Mouse (Mus musculus): ENCODE measurements around the gene Camta1. TPM values are rescaled to one million over a fixed set of nuclear protein-coding genes. Genes with fewer than 3 reads are reported as not detected.

Gene Camta1
- total and polyA plus RNA-seq, 2 experiments from 2014 or later, result 127 to 145 TPM

- H3K9me3 ChIP-seq (ENCODE audit: low read length), result no peaks in the 10 kb centered on the region
- H3K4me2 ChIP-seq (ENCODE audit: low read depth, low read length), result no peak overlapping the region
- no peaks in the 10 kb centered on the region for H3K36me3 ChIP-seq (ENCODE audit: insufficient read depth, low read length)
- H3K4me1 ChIP-seq (ENCODE audit: insufficient read depth, low read length), result peaks cover 7% of the 10 kb centered on the region; the same call in 1 of the 2 replicates
- no peak overlapping the region for H3K27ac ChIP-seq
- TF ChIP-seq CTCF (IDR thresholded peaks at IDR 0.05; ENCODE audit: low read depth), result no peak
- ATAC-seq (no peak), DNase-seq (ENCODE audit: low spot score) (no peak)
- WGBS, result 77% methylated on average over 10 of the region's 10 CpGs
- H3K4me3 ChIP-seq (ENCODE audit: low read length), result no peak overlapping the region
- H3K9ac ChIP-seq (replicated peaks; ENCODE audit: low read length), result no peak overlapping the region
- H3K27me3 ChIP-seq (ENCODE audit: insufficient read depth, low read length), result no peaks in the 10 kb centered on the region
Observed at GRCm38 (mm10) chr4:151533451-151533850, 328.2 kb downstream of the Camta1 start.

GRCm38 (mm10) chr4:151528436-151528835 lies 333.2 kb downstream of the Camta1 start:
- no peak for DNase-seq (ENCODE audit: low spot score)

DNA sequence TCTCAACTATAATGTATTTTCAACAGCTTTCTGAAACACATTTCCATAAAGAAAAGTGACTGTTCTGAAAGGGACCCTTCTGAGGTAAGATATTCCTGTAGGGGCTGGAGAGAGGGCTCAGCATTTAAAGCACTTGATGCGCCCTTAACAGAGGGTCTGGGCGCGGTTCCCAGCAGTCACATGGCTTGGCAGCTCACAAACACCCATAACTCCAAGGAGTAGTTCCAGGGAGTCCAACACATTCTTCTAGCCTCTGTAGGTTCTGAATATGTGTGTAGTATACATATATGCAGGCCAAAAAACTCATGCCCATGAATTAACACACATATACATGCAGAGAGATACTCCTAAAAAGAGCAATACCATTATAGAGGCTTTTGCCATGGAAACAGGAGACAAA lies 333.9 kb downstream of the Camta1 start:
- ATAC-seq (no peak), DNase-seq (ENCODE audit: low spot score) (no peak)
- Histone ChIP-seq H3K9ac (replicated peaks; ENCODE audit: low read length) (no peak overlapping the region), H3K4me2 (ENCODE audit: low read depth, low read length) (no peak overlapping the region), H3K27ac (no peak overlapping the region), H3K36me3 (ENCODE audit: insufficient read depth, low read length) (no peaks in the 10 kb centered on the region), H3K27me3 (ENCODE audit: insufficient read depth, low read length) (no peaks in the 10 kb centered on the region), H3K4me1 (ENCODE audit: insufficient read depth, low read length) (no peaks in the 10 kb centered on the region), H3K4me3 (ENCODE audit: low read length) (no peak overlapping the region), H3K9me3 (ENCODE audit: low read length) (no peaks in the 10 kb centered on the region)
- TF ChIP-seq CTCF (IDR thresholded peaks at IDR 0.05; ENCODE audit: low read depth), result no peak
- 66% methylated on average over 3 of the region's 3 CpGs for WGBS

More at GRCm38 (mm10) chr4:151528436-151528835, 333.2 kb downstream of the Camta1 start:
- no peak for TF ChIP-seq CTCF (IDR thresholded peaks at IDR 0.05; ENCODE audit: low read depth)
- 88% methylated on average over 4 of the region's 4 CpGs for WGBS
- Histone ChIP-seq H3K9me3 (ENCODE audit: low read length) (no peaks in the 10 kb centered on the region), H3K9ac (replicated peaks; ENCODE audit: low read length) (no peak overlapping the region), H3K4me3 (ENCODE audit: low read length) (no peak overlapping the region), H3K27ac (no peak overlapping the region), H3K27me3 (ENCODE audit: insufficient read depth, low read length) (no peaks in the 10 kb centered on the region), H3K4me2 (ENCODE audit: low read depth, low read length) (no peak overlapping the region), H3K4me1 (ENCODE audit: insufficient read depth, low read length) (no peaks in the 10 kb centered on the region), H3K36me3 (ENCODE audit: insufficient read depth, low read length) (no peaks in the 10 kb centered on the region)
- ATAC-seq, result no peak

- H3K27ac ChIP-seq, result no peak overlapping the region
- no peak overlapping the region for H3K9ac ChIP-seq (replicated peaks; ENCODE audit: low read length)
- no peak overlapping the region for H3K4me2 ChIP-seq (ENCODE audit: low read depth, low read length)
- H3K27me3 ChIP-seq (ENCODE audit: insufficient read depth, low read length), result no peaks in the 10 kb centered on the region
- no peak for DNase-seq (ENCODE audit: low spot score)
- H3K9me3 ChIP-seq (ENCODE audit: low read length), result no peaks in the 10 kb centered on the region
- H3K4me1 ChIP-seq (ENCODE audit: insufficient read depth, low read length), result no peaks in the 10 kb centered on the region; the same call in 1 of the 2 replicates
- no peak overlapping the region for H3K4me3 ChIP-seq (ENCODE audit: low read length)
- no peaks in the 10 kb centered on the region for H3K36me3 ChIP-seq (ENCODE audit: insufficient read depth, low read length)
- TF ChIP-seq CTCF (IDR thresholded peaks at IDR 0.05; ENCODE audit: low read depth), result no peak
- ATAC-seq, result no peak
- WGBS, result 33% methylated on average over 8 of the region's 8 CpGs
Observed at GRCm38 (mm10) chr4:151520103-151520502, 341.6 kb downstream of the Camta1 start.

DNA sequence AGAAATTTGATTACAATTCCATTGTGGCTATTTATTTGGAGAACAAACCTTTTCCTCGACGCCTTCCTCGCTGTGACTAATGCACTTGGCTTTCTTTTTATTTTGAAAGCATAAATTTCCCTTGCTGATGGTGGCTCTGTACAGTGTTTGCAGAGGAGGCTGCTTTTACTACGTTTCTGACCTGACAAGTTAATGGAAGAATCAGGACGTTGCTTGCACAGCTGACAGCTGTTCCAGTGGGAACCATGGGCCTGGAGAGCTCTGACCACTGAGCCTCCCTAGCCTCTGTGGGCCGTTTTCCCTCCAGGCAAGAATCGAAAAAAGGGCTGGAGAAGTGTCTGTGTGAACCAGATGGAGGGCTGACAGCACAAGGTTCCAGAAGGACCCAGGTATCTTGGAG lies 342.7 kb downstream of the Camta1 start:
- no peaks in the 10 kb centered on the region for H3K36me3 ChIP-seq (ENCODE audit: insufficient read depth, low read length)
- WGBS, result 59% methylated on average over 7 of the region's 7 CpGs
- H3K4me2 ChIP-seq (ENCODE audit: low read depth, low read length), result no peak overlapping the region
- H3K4me3 ChIP-seq (ENCODE audit: low read length), result no peak overlapping the region
- ATAC-seq (no peak), DNase-seq (ENCODE audit: low spot score) (no peak)
- no peaks in the 10 kb centered on the region for H3K9me3 ChIP-seq (ENCODE audit: low read length)
- no peaks in the 10 kb centered on the region for H3K27me3 ChIP-seq (ENCODE audit: insufficient read depth, low read length)
- TF ChIP-seq CTCF (IDR thresholded peaks at IDR 0.05; ENCODE audit: low read depth), result no peak
- H3K9ac ChIP-seq (replicated peaks; ENCODE audit: low read length), result no peak overlapping the region
- H3K27ac ChIP-seq, result no peak overlapping the region
- H3K4me1 ChIP-seq (ENCODE audit: insufficient read depth, low read length), result no peaks in the 10 kb centered on the region; the same call in 1 of the 2 replicates

- no peak for TF ChIP-seq CTCF (IDR thresholded peaks at IDR 0.05; ENCODE audit: low read depth)
- WGBS, result 22% methylated on average over 11 of the region's 11 CpGs
- H3K9ac ChIP-seq (replicated peaks; ENCODE audit: low read length), result no peak overlapping the region
- no peaks in the 10 kb centered on the region; the same call in 1 of the 2 replicates for H3K4me1 ChIP-seq (ENCODE audit: insufficient read depth, low read length)
- no peaks in the 10 kb centered on the region for H3K9me3 ChIP-seq (ENCODE audit: low read length)
- H3K4me2 ChIP-seq (ENCODE audit: low read depth, low read length), result no peak overlapping the region
- DNase-seq (ENCODE audit: low spot score) (peak; percentile 64), ATAC-seq (no peak)
- no peaks in the 10 kb centered on the region for H3K27me3 ChIP-seq (ENCODE audit: insufficient read depth, low read length)
- H3K27ac ChIP-seq, result no peak overlapping the region; the same call in 1 of the 2 replicates
- no peaks in the 10 kb centered on the region for H3K36me3 ChIP-seq (ENCODE audit: insufficient read depth, low read length)
- no peak overlapping the region for H3K4me3 ChIP-seq (ENCODE audit: low read length)
Observed at GRCm38 (mm10) chr4:151516998-151517799, 344.5 kb downstream of the Camta1 start.

DNA sequence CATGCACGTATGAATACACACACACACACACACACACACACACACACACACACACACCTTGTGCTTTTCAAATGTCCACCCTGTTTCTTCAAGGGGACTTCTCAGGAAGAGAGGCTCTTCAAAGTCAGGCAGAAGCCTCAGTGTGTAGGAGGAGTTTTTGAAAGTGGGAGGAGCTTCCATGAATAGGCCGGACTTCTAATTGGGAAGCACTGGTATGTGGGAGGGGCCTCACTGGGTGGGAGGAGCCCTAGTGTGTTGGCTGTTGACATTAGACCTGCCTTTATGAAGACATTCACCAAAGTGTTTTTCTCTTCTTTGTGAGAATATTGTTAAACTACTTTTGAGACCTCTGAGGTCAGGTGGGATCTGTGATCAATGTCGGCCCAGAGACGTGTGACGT lies 346.4 kb downstream of the Camta1 start:
- 84% methylated on average over 5 of the region's 5 CpGs for WGBS
- Histone ChIP-seq H3K4me3 (ENCODE audit: low read length) (no peak overlapping the region), H3K27me3 (ENCODE audit: insufficient read depth, low read length) (no peaks in the 10 kb centered on the region), H3K36me3 (ENCODE audit: insufficient read depth, low read length) (no peaks in the 10 kb centered on the region), H3K4me2 (ENCODE audit: low read depth, low read length) (no peak overlapping the region), H3K9me3 (ENCODE audit: low read length) (no peaks in the 10 kb centered on the region), H3K9ac (replicated peaks; ENCODE audit: low read length) (no peak overlapping the region), H3K27ac (no peak overlapping the region), H3K4me1 (ENCODE audit: insufficient read depth, low read length) (no peaks in the 10 kb centered on the region; the same call in 1 of the 2 replicates)
- TF ChIP-seq CTCF (IDR thresholded peaks at IDR 0.05; ENCODE audit: low read depth), result no peak
- ATAC-seq (no peak), DNase-seq (ENCODE audit: low spot score) (no peak)
